Mouse (Mus musculus) spleen, postnatal 36 days (tissue): ENCODE data around the gene Slc39a11.

ENCODE experiments used
- DNase-seq, 2 experiments: peaks; one replicate each; pipeline ENCODE4 v3.0.0; 2022; ENCODE audit warnings: low spot score in 2 of 2, mixed read lengths in 1 of 2

Gene Slc39a11

GRCm38 (mm10) chr11:113346895-113347514 lies 302.9 kb downstream of the Slc39a11 start:
- no peak for DNase-seq

GRCm38 (mm10) chr11:113339770-113340169 lies 310.1 kb downstream of the Slc39a11 start:
- DNase-seq: peak; percentile 75 to 78

- DNase-seq: peak in 1 of 2 experiments; percentile 39
These were observed 311.3 kb downstream of the Slc39a11 start for GRCm38 (mm10) chr11:113338581-113338980.

GRCm38 (mm10) chr11:113335706-113336105 lies 314.2 kb downstream of the Slc39a11 start:
- no peak for DNase-seq

- no peak for DNase-seq
These were observed 315.4 kb downstream of the Slc39a11 start for GRCm38 (mm10) chr11:113334444-113334881.

- DNase-seq: no peak
These were observed 316.3 kb downstream of the Slc39a11 start for GRCm38 (mm10) chr11:113333535-113333934.

GRCm38 (mm10) chr11:113330061-113330591 lies 319.8 kb downstream of the Slc39a11 start:
- DNase-seq: no peak

- DNase-seq: no peak
These were observed 322.3 kb downstream of the Slc39a11 start for GRCm38 (mm10) chr11:113327499-113328062.

- DNase-seq: peak; percentile 35 to 38
These were observed 323.4 kb downstream of the Slc39a11 start for GRCm38 (mm10) chr11:113326387-113327011.

- no peak for DNase-seq
These were observed 328.3 kb downstream of the Slc39a11 start for GRCm38 (mm10) chr11:113321601-113322000.

GRCm38 (mm10) chr11:113309265-113309951 lies 340.5 kb downstream of the Slc39a11 start:
- DNase-seq: no peak

GRCm38 (mm10) chr11:113308256-113308941 lies 341.5 kb downstream of the Slc39a11 start:
- no peak for DNase-seq

- no peak for DNase-seq
These were observed 346.7 kb downstream of the Slc39a11 start for GRCm38 (mm10) chr11:113303204-113303603.

GRCm38 (mm10) chr11:113299492-113299891 lies 350.4 kb downstream of the Slc39a11 start:
- no peak for DNase-seq

GRCm38 (mm10) chr11:113297765-113298164 lies 352.1 kb downstream of the Slc39a11 start:
- DNase-seq: peak; percentile 38 to 50

- DNase-seq: no peak
These were observed 352.8 kb downstream of the Slc39a11 start for GRCm38 (mm10) chr11:113296912-113297625.

- peak in 1 of 2 experiments; percentile 10 for DNase-seq
These were observed 353.7 kb downstream of the Slc39a11 start for GRCm38 (mm10) chr11:113296162-113296561.

GRCm38 (mm10) chr11:113294518-113294917 lies 355.4 kb downstream of the Slc39a11 start:
- DNase-seq: no peak

GRCm38 (mm10) chr11:113292906-113293614 lies 356.8 kb downstream of the Slc39a11 start:
- DNase-seq: no peak
